Mouse (Mus musculus) right cerebral cortex, adult 2 months (tissue): ENCODE data around the gene Srd5a3.
A peak's percentile ranks its signal among the peaks of the same experiment; 100 is the strongest.
"Not testable (repeated sequence)": the region's sequence is repeated elsewhere in the genome, so short reads cannot be mapped to it uniquely, and the experiment has no call there.

Experiments
- DNase-seq, 2 experiments: peaks; one replicate each; pipeline ENCODE4 v3.0.0; 2021 to 2022; ENCODE audit warnings: low spot score in 2 of 2

The Srd5a3 gene

GRCm38 (mm10) chr5:76139808-76140729, at the start of gene Srd5a3:
Gene Srd5a3 (plus strand): TSS chr5:76140271.
- DNase-seq, result peak; percentile 91 to 92

- not testable (repeated sequence) for DNase-seq
Observed at GRCm38 (mm10) chr5:76103809-76104208, 36.3 kb upstream of the Srd5a3 start.

- DNase-seq, result no peak
Observed at GRCm38 (mm10) chr5:76107306-76107705, 32.8 kb upstream of the Srd5a3 start.

- no peak for DNase-seq
Observed at GRCm38 (mm10) chr5:76108496-76108895, 31.6 kb upstream of the Srd5a3 start.

- DNase-seq, result peak; percentile 18 to 19
Observed at GRCm38 (mm10) chr5:76111173-76111572, 28.9 kb upstream of the Srd5a3 start.

GRCm38 (mm10) chr5:76112016-76112415, 28.1 kb upstream of the Srd5a3 start:
- DNase-seq, result no peak

- DNase-seq, result no peak
Observed at GRCm38 (mm10) chr5:76115436-76116041, 24.5 kb upstream of the Srd5a3 start.

- peak; percentile 84 to 86 for DNase-seq
Observed at GRCm38 (mm10) chr5:76118441-76118840, 21.6 kb upstream of the Srd5a3 start.

- no peak for DNase-seq
Observed at GRCm38 (mm10) chr5:76120634-76121033, 19.4 kb upstream of the Srd5a3 start.

GRCm38 (mm10) chr5:76127584-76128316, 12.3 kb upstream of the Srd5a3 start:
- DNase-seq, result no peak

- peak; percentile 35 to 41 for DNase-seq
Observed at GRCm38 (mm10) chr5:76130292-76130691, 9.8 kb upstream of the Srd5a3 start.

GRCm38 (mm10) chr5:76131990-76132389, 8.1 kb upstream of the Srd5a3 start:
- no peak for DNase-seq

GRCm38 (mm10) chr5:76135644-76136043, 4.4 kb upstream of the Srd5a3 start:
- no peak for DNase-seq

GRCm38 (mm10) chr5:76136271-76136670, 3.8 kb upstream of the Srd5a3 start:
- no peak for DNase-seq

- DNase-seq, result no peak
Observed at GRCm38 (mm10) chr5:76137586-76137985, 2.5 kb upstream of the Srd5a3 start.

GRCm38 (mm10) chr5:76138071-76138470, 2.0 kb upstream of the Srd5a3 start:
- DNase-seq, result no peak

GRCm38 (mm10) chr5:76138512-76138911, 1.6 kb upstream of the Srd5a3 start:
- DNase-seq, result no peak

GRCm38 (mm10) chr5:76139171-76139671, 850 bp upstream of the Srd5a3 start:
- no peak for DNase-seq

GRCm38 (mm10) chr5:76140730-76141066, 627 bp downstream of the Srd5a3 start:
- DNase-seq, result no peak

- DNase-seq, result no peak
Observed at GRCm38 (mm10) chr5:76143356-76143755, 3.3 kb downstream of the Srd5a3 start.

- DNase-seq, result no peak
Observed at GRCm38 (mm10) chr5:76146401-76146800, 6.3 kb downstream of the Srd5a3 start.

GRCm38 (mm10) chr5:76149436-76149835, 9.4 kb downstream of the Srd5a3 start:
- no peak for DNase-seq
